Mouse (Mus musculus): ENCODE results near the gene Scpep1.
"Not testable (repeated sequence)": the region's sequence is repeated elsewhere in the genome, so short reads cannot be mapped to it uniquely, and the experiment has no call there.

Gene Scpep1

DNA sequence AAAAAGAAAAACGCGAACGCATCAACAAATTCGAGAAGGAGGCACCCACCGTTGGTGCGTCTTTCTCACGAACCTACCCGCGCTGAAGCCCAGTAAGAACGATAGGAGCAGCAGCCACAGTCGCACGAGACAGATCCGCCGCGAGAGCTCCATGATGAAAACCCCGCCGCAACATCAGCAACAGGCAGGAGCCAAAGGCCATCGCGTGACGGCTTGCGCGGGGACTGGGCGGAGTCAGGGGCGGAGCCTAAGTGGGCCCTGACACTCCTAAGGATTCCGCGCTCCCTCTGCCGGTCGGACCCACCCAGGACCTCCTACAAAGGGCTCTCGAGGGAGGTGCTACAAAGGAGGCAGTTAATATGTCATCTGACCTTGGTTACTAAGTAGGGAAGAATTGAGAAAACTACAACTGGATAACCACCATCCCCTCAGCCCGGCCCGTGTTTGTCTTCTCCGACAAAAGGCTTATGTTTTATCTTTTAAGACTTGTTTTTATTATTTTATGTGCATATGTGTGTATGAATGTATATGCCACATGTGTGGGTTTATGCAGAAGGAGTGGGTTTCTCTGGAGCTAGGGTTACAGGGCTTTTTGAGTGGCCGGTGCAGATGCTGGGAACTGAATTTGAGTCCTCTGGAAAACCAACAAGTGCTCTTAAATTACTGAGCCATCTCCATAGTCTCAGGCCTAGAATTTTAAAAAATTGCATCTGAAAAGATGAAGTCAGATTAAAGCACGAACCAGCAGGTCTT is at the start of gene Scpep1:
Gene Scpep1, minus strand, starts transcription at position 249 of the 753 bp plus-strand sequence.
- peak; percentile 99 for DNase-seq

DNA sequence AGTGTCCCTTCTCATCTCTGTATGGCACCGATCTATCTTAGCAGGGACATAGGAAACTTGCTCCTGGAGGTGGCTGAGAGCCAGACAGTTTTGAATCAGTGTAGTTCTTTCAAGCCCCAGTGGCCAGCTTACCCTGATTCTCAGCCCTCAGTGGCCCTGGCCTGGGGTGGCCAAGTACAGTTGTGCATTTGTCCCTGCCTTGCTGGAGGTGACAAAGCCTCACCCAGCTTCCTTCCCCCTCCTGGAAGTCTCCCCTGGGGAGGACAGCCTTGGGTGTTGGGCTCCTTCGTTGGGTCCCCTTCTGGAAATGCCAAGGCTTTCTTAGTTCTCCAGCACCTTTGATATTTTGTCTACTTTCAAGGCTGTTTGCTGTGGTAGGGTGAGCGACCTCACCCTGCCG is 48.5 kb upstream of the Scpep1 start:
- DNase-seq = peak; percentile 31

DNA sequence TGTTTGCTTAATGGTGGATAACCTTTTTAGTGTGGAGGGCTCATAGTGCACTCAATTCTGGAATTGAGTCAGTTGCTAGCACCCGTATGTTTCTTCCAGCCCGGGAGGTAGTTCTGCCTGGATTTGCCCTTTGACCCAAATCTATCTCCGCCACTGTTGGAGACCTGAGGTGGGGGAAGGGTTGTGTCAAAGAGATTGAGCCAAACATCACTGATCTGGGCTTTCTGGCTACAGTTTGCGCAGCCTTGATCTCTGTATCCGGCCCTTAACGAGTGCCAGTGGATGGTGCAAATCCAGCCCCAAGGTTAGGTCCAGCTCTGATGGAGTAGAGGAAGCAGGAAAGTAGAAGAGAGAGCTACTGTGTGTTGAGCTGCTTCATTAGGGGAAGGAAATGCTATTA is 47.8 kb upstream of the Scpep1 start:
- DNase-seq = peak; percentile 40

DNA sequence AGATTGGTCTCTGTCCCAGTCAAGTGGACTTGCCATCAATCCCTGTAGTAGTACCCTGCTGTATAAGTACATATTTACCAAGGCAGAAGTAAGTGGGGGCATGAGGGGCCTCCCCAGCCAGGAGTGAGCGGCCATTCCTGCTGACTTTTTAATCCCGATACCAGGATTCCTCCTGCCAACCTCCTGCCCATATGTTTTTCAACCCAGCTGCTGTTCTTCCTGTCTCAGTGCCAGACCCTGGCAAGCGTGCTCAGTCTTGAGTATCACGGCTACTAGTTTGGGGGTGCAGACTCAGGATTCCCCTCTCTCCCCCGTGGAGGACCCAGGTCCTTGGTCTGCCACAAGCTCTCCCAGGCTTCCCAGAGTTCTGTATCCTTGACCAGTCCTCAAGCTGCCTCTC is 47.4 kb upstream of the Scpep1 start:
- DNase-seq = peak; percentile 38

DNA sequence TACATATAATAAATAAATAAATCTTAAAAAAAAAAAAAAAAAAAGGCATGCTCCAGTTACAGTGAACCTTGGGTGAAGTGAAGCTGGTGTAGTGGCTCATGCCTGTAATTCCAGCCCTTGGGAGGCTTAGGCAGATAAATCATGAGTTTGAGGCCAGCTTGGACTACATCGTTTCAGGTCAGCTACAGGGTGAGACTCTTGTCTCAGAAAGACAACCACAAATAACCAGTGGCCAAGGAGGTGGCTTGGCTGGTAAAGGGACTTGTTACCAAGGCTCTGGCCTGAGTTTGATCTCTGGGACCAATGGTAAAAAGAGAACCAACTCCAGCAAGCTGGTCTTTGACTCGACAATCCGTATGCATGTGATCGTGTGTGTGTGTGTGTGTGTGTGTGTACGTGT is 46.8 kb upstream of the Scpep1 start:
- no peak for DNase-seq

DNA sequence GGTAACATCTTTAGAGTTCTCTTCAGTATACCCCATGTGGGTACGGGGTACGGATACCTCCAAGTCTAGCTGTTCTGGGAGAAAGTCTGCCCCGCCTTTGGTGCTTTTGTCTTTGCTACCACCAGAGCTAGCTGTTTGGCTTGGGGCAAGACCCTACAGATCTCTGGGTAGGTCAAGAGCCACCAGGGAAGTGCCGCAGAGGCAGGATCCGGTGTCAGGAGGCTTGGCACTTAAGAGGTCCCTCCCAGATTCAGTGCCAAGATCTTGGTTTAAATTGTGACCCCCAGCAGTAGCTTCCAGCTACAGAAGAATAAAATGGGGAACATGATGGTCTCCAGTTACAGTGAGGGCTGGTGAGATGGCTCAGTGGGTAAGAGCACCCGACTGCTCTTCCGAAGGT is 46.3 kb upstream of the Scpep1 start:
- no peak for DNase-seq

DNA sequence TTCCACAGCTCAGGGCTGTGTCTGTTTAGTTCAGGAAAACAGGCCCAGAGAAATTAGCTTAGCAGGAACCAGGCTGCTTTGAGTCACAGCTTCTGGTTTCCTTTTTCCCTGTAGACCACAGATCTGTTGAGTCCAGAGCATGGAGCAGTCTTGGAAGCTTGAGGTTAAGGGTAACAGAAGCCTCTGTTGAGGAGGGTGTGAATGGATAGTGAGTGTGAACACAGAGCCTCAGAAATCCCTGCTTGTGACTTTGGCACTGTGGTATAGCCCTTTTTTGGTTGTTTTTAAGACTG is 45.2 kb upstream of the Scpep1 start:
- DNase-seq = no peak

DNA sequence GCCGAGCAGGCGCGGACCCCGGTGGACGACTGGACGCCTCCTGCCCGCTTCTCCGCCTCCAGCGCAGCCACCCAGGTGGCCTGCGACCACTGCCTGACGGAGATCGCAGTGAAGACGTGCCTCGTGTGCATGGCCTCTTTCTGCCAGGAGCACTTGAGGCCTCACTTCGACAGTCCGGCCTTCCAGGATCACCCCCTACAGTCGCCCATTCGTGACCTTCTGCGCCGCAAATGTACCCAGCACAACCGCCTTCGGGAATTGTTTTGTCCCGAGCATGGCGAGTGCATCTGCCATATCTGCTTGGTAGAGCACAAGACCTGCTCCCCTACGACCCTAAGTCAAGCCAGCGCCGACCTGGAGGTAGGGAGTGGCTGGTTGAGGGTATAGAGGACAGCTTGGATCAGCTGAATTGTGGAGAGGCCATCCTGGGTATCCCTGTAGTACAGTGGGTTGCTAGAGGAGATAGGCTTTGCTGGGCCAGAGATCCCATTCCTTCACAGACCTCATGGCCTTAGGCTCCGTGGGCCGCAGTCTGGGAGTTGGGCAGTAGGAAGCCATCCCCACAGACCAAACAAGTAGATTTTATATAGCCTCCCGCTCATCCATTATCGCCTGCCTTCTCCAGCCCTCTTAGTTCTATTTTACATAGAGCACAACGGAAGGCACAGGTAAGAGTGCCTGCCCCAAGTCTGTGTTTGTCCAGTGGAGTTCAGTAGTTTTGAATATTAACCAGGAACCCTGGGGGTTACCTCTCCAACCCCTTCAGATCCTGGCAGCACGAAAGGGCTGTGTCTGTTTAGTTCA is 44.7 kb upstream of the Scpep1 start:
- DNase-seq = peak; percentile 54

DNA sequence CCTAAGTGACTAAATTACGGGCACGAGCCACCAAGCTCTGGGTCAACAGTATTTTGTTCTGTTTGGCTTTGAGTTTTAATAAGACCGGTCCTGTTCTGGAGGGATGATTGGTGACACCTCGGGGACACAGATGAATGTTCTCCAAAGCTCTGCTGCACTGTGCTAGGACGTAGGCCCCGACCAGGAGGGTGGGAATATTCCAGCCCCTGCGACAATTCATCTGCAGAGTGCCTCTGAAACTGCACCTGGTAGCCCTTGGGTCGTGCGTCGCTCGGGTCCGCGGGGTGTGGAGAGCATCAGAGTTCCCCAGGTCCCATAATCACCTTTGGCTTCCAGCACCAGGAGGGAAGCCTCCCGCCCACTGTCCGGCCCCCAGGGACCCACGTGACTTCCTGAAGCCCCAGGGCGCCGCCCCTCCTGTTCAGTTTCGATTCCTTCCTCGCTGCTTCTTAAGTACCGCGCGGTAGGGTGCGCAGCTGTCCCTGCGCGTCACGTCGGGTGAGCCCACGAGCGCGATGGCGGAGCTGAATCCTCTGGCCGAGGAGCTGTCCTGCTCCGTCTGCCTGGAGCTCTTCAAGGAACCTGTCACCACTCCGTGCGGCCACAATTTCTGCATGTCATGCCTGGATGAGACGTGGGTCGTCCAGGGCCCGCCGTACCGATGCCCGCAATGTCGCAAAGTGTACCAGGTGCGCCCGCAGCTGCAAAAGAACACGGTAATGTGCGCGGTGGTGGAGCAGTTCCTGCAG is 43.9 kb upstream of the Scpep1 start, which contains the start of gene Trim25:
Gene Trim25, plus strand, starts transcription at position 403 of the 749 bp plus-strand sequence.
- DNase-seq = peak; percentile 96

DNA sequence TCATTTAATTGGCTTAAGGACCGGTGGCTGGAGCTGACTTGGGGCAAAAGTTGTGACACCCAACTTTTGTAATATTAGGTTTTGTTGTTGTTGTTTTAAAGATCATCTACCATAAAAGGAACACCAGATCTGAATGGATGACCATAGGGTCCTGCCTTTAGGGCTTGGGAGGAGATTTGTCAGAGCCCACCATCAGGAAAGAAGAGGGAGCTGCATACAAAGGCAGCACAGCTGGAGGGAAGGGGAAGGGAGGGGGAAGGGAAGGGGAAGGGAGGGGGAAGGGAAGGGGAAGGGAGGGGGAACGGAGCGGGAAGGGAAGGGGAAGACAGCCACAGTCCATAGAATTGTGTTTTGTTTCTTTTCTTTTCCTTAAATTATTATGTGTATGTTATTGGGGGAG is 43.1 kb upstream of the Scpep1 start:
- no peak for DNase-seq

DNA sequence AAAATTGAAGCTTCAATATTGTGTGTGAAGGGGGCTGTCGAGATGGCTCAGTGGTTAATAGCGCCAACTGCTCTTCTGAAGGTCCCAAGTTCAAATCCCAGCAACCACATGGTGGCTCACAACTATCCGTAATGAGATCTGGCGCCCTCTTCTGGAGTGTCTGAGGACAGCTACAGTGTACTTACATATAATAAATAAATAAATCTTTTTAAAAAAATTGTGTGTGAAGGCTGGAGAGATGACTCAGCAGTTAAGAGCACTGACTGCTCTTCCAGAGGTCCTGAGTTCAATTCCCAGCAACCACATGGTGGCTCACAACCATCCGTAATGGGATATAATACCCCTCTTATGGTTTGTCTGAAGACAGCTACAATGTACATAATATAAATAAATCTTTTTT is 42.1 kb upstream of the Scpep1 start:
- DNase-seq = not testable (repeated sequence)

DNA sequence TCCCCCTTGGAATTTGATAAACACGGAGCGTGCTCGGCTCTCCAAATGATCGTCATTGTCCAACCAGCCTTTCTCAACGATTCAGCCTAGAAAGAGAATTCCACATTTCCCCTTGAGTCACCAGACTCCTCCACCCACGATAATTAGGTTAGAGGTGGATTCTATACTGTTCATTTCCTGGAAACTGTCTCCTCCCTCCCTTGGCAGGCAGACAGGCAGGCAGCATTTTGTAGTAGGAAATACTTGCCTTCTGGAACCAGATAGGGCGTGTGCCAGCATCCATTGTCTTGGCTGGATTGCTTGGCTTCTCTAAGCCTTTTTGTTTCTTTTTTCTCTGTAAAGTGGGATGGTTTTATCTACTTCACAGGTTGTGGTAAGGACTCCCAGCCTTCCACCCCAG is 41.2 kb upstream of the Scpep1 start:
- no peak for DNase-seq

DNA sequence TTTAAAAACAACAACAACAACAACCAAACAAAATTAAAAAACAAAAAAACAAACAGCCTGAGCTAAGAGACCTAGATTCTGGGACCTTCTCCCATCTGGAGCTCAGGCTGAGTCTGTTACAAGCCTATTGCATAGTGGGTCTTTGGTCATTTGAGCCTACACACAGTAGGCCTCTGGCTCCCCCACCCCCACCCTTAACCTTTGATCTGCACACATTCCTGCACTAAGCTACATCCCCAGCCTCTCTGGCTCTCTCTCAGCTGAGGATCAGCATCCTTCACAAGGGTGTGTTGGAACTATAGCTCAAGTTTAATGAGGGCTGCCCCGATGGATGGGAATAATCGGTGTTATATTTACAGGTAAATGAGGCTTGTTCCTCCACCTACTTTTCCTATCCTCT is 40.4 kb upstream of the Scpep1 start:
- no peak for DNase-seq

DNA sequence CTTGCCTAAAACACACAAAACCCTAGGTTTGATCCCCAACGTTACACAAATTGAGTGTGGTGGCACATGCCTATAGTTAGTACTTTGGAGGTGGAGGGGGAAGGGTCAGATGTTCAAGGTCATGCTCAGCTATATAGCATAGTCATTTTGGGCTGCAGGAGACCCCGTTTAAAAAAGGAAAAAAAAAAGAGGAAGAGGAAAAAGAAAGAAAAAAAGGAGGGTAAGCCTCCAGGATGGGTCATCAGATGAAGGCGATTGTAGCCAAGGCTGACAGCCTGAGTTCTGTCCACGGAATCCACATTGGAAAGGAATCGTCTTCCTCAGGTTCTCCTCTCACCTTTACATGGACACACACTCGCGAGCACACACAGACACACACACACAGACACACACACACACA is 39.2 kb upstream of the Scpep1 start:
- DNase-seq = no peak

DNA sequence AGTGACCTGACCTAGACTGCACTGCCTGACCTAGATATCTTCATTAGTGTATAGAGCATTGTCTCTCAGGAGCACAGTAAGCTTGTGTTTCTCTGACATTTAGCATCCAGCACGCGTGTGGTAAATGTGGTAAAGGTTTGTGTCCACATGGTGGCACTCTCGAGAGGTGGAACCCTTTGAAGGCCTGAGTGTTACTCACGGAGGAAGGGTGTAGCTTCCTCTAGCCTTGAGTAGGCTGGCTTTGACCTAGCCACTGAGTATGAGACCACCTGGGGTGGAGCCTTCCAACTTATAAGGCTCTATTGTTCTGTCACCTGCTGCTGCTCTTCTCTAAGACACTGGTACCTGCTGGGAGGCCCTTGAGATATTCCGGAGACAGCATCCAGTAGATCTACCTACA is 38.4 kb upstream of the Scpep1 start:
- peak; percentile 78 for DNase-seq

DNA sequence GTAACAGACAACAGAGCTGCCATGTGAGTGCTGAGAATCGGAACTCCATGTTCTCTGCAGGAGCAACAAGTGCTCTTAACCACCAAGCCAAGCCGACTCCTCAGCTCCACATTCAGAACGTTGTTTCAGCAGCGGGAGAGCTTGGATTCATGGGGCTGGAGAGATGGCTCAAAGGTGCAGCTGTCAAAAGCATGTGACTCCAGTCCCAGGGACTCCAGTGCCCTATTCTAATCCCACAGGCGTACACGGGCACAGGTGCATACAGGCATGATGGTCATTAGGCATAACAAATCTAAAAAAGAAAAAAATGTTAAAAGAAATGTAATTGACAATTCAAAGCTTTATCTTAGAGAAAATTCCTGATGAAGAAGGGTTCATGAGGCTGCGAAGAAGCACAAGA is 37.9 kb upstream of the Scpep1 start:
- DNase-seq = no peak

DNA sequence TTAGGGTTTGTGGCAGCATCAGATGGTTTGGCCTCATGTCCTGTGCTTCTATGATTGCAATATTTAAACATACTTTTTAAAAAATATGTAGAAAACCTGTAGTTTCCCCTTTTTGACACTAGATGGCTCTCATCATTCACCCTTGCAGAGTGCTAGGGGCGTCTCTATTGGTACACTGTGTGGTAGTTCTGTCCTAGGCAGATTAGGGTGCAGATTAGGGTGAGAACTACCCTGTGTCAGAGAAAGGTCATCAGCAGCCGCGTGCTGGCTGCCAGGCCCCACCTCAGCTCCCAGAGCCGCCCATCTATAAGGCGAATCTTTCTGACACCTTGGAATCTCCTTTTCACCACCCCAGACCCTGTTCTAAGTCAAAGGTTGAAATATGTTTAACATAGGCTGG is 34.3 kb upstream of the Scpep1 start:
- DNase-seq = no peak

DNA sequence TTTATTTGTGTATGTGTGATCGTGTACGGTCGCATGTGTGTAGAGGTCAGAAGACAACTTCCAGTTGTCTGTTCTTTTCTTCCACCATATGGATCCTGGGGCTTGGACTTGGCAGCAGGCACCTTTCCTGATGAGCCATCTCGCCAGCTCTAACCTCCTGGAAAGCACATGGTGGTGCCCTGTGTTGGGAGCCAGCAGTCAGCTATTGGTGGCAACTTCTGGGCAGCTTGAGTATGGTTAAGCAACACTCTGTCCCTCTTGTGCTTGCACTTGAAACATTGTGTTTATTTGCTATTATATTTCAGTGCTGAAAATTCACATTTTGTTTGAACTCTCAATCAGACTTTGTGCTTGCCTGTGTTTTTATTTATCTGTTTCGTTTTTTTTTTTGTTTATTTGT is 33.7 kb upstream of the Scpep1 start:
- DNase-seq = no peak

DNA sequence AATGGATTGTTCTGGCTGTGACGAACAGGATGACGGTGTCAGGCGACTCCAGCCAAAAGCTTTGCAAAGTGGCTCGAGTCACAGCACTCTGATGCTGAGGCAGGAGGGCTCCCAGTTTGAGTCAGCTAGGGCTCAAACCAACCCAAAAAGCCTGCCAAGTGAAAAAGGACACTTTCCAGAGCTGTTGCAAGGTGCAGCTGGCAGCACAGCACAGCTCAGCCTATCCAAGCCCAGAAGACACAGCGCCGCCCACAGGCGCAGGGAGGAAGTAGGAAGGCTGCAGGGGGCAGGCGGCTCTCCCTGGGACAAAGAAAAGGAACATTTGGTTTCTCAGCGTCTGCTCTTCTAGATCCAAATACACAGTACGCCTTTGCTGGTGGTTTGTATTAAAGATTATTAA is 31.4 kb upstream of the Scpep1 start:
- no peak for DNase-seq

DNA sequence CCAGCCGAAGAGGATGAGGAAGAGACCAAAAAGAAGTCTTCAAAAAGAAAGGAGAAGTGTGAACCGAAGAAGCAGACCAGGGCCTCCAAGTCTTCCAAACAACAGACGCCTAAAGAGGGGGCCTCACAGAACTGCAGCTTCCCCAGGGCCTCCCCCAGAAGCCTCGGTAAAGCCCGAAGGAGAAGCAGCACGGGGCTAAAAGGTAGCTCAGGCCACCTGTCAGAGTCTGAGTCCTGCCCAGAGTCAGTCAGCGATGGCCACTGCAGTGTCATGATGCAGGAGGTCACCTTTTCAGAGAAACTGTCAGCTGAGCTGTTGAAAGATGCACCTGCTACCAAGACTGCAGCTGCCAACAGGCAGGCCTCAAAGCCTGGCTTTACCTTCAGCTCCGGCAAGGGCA is 26.1 kb upstream of the Scpep1 start:
- no peak for DNase-seq

DNA sequence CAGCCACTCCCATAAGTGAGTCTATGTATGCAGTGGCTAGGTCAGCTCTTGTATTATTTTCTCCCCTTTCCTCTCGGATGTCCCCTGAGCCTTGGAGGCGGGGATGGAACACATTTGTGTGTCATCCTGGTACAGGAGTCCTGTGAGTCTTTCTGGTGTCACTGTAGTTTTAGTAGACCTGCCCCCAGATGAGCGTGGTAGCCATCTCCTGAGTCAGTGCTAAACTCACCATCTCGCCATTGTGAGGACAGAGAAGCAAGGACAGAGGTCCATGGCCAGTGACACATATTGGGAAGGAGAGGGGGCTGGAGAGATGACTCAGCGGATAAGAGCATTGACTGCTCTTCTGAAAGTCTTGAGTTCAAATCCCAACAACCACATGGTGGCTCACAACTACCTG is 21.9 kb upstream of the Scpep1 start:
- no peak for DNase-seq

DNA sequence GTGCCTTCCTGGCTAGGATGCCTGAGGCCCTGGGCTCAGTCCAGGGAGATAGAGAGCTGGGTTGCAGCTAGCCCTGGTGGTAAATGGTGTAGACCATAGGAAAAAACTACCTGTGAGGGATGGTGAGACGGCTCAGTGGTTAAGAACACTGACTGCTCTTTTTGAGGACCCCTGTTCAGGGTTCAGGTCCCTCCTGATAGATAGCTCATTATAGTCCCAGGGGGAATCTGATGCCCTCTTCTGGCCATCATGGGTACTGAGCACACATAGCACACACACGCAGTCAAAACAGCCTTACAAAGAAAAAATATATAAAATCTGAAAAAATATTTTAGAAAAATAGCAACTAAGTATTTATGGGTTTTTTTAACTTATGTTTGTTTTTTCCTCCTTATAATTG is 21.1 kb upstream of the Scpep1 start:
- no peak for DNase-seq

DNA sequence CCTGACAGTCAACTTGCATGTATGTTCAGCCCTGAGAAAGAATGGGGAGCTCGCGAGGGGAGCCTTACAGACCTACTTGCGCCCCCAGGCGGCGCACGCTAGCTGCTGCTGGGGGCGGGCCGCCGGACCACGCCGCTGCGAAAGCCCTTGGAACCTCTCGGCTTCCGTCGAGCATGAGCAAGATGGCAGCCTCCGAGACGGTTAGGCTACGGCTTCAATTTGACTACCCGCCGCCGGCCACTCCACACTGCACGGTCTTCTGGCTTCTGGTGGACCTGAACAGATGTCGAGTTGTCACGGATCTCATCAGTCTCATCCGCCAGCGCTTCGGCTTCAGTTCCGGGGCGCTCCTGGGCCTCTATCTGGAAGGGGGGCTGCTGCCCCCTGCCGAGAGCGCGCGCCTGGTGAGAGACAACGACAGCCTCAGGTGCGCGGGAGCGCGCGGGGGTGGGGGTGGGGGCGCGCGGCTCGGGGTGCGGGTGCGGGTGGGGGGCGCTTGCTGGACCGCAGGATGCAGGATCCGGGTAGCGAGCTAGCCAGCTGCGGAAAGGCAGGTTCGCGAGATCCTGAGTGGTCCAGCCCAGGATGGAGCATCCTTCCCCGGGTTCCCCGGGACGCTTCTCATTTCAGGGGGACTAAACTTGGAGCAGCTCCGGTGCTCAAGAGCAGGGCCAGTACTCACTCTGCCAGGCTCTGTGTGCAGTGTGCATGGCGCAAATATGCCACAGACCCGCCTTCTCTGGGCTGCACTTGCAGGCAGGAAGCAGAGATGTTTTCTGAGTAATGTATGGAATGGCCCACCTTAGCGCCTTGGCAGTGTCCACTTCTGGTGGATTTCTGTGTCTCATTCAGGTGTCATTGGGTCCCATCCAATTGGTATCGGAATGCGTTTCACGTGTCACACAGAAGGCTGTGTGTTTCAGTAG is 18.8 kb upstream of the Scpep1 start:
- DNase-seq = peak; percentile 95

Data from kidney, adult 18-20 months (tissue).